Mouse (Mus musculus): ENCODE data around the gene Olfr1423.
"Not testable (repeated sequence)": the region's sequence is repeated elsewhere in the genome, so short reads cannot be mapped to it uniquely, and the experiment has no call there.

The Olfr1423 gene

DNA sequence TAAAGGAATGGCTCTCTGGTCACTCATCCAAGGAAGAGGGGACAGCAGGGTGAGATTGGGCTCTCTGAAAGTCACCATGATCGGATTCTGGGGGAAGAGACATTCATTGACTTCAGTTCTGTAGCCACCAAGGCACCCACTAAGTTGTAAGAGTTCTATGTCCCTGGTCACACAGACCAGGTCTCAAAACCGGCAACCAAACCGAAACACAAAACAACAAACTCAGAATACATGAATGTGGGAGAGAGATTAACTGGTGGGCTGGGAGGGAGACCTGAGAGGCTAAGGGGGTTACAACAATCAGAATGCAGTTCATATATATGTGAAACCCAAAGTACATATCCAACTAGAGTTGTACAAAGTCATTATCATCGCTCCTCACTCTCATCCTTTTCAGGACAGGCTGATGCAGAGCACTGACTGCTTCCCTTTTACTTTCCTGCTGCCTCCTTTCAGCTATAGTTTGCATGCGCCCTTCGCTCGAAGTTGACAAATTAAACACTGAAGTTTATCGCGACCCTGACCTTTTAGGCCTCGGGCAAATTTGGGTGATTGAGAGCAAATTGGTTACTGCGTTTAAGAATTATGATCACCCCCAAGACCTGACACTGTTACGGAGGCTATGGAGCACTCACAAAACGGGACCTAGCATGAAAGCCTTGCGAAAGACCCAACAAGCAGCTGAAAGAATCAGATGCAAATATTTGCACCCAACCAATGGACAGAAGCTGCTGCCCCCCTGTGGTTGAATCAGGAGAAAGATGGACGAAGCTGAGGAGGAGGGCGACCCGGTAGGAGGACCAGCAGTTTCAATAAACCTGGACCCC, 33.8 kb downstream of the Olfr1423 start:
- DNase-seq (ENCODE audit: low read depth, low spot score) = peak; percentile 52

DNA sequence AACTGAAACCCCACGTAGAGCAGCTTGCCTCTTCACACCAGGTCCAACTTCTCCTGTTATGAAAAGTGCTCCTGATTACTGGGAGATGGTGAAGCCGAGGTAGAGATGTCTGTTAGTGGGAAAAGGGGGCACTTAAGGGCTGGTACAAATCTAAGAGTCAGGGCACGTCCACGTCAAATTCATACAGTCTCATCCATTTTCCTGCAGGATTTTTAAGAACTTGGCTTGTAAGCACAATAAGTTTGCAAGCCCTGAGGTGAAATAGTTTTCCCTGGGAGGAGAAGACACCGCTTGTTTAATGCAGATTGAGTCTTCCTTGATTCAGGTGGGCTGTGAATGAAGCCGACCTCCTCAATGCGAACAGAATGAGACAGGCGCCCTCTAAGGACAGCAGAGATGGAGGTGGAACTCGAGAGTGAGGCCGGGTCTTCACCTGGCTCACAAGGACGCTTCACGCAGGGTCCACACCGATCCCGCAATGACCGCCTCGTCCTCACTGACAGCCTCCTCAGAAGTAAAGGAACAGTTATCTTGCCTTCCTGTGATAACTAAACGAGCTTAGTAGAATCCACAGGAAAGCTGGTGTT, 34.7 kb downstream of the Olfr1423 start:
- no peak for DNase-seq (ENCODE audit: low read depth, low spot score)

DNA sequence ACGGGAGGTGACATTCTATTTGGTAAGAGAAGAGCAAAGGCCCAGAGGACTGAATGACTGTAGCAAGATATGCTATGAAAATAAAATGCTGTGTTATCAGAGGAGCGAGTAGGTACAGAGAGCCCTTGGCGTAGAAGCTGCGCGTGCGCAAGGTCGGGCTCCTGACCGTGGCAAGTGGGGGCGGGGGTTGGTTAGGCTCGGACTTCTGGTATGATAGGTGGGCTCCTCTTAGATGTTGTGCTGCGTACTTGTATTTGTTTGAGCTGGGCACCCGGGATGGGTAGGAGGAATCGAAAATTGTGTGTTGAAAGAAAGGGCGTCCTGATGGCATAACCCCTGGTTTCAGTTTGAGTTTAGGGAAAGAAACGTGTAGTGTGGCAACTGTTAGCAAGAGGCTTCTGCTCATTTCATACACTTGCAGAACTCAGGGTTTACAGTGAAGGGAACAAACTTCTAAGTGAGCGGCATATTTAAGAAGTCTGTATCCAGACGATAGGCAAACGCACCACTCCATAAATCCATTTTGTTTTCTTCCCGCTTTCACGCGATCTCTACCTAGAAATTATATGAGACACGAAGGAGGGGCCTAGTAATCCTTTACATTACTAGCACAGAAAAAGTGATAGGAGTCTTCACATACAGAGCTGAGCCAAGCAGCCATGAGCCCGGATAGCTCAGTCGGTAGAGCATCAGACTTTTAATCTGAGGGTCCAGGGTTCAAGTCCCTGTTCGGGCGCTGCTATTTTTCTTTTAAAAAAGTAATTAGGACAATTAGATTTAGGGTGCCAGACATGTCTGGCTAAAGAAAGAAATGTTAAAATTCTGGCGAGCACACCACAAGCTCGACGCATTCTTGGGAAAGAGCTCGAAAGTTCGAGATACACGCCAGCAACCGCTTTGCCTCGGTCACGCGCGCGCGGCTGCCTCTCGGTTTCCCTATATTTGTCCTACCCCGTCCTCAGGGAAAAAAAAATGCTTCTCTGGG, 35.4 kb downstream of the Olfr1423 start:
- peak; percentile 94 for DNase-seq (ENCODE audit: low read depth, low spot score)

DNA sequence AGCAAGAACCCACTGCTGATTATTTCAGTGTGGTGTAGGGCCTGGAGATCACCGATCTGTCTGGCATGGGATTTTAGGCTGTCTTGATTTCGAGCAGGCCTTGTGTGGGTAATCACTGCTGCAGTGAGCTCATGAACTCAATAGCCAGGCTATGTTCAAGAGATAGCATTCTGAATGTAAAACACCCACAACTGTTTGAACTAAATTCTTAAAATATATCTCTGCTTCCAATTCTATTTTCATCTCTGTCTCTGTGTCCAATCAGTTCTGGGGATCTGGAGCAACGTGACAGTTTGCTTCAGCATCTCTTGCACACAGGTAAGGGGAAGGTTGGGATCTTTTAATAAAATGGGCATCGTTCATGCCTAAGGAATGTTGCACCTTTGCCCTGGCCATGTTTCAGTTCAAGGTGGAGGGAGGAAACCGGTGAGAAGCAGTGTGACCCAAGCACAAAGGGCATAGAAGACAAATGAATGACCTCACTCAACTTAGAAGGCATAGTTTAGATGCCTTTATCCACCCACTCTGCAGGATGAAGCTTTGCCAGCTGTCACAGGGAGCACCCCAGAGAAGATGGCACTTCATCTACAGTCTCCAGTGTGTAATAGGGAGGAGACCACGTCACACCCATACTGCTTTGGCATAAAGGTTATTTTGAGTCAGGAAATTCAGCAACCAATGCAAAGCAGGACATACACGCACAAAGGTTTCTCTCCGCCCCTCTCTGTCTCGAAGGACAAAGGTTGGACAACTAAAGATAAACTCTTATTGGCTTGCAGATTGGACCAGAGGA, 36.7 kb downstream of the Olfr1423 start:
- no peak for DNase-seq (ENCODE audit: low read depth, low spot score)

DNA sequence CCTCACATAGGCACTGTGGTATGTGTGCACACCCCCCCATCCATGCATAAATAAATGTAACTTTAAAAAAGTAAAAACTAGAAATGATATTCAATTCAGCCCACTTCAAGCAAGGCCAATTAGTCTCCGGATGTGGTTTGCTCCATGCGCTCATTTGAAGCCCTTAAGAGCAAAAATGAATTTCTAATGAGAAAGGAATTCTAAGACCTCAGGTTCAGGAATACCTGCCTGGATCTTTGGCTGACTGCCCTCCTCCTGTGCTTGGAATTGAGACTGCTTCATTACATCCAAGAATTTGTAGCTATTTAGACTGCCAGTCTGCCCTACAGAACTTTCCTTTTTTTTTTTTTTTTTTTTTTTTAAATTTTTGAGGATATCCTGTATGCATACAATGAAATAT, 37.5 kb downstream of the Olfr1423 start:
- DNase-seq (ENCODE audit: low read depth, low spot score) = no peak

DNA sequence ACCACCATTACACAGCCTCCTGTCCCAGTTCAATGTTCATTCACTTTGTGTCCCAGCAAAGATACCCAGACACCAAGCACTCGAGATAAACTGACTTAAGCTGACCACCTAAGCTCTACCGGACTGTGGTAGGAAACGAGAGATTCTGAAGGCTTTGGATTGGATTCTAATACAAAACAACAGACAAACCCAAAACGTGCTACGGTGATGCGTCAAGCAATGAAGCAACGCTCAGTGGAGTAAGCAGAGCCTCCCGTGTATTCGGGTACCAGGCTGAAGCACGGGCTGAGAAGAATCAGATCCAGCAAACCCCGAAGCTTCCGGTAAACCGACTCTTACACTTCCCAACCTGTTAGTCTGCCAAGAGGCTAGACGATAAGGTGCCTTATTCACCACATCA, 38.3 kb downstream of the Olfr1423 start:
- no peak for DNase-seq (ENCODE audit: low read depth, low spot score)

DNA sequence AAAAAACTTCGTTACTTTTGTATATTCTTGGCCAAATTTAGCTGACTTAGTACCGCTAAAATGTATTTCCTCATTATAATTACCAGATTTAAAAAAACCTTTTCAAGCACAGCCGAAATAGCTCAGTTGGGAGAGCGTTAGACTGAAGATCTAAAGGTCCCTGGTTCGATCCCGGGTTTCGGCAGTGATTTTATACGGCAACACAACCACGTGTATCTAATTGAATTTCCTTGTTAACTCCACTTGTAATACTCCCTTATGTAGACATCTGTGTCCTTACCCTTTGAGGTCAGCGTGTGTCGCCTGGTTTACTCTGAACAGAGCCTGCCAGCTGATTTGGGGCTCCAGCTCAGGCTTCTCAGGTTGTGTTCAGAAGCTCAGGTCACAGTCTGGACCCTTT, 39.0 kb downstream of the Olfr1423 start:
- DNase-seq (ENCODE audit: low read depth, low spot score) = peak; percentile 87

DNA sequence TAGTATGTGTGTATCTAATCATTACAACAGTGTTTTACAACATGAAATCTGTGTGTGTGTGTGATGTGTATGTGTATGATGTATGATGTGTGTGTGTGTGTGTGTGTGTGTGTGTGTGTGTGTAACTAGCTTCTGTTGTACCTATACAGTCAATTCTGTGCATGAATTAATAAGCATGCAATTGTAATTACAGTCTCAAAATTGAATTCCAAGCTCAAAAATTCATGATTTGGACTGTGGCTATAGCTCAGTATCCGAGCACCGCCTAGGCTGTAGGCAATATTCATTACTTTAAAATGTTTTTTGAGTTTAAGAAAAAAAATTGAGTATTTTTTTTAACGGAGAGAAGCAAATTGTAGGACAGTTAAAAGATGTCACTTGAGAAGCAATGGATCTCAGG, 39.4 kb downstream of the Olfr1423 start:
- DNase-seq (ENCODE audit: low read depth, low spot score) = no peak

DNA sequence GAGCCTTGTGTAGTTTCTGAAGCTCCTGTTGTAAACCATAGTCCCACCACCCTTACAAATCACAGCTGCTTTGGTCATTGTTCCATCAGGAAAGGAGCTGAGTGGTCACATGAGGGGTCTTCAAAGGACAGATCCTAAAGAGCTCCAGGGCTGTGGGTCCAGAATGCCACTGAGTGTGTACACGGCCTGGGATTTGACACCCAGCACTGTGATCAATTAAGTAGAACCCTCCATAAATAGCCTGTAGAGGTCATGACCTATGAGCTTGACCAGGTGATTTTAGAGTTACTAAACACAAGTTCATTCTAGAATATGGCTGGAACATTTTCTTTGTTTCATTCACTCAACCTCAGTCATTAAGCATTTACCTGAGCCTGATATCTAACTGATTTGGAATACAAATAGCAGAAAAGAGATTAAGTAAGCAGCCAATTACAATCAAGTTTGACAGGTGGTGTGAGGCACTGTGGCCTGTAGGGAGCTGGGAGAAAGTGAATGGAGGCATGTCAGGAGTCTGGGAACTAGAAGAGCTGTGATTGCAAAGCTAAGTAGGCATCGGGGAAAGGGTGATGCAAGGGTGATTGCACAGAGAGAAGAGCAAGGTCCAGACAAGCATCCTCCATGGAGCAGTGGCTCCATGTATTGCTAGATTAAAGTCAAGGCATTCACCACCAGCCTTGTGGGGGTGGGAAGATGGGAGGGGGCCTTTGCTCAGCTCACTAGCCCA, 45.2 kb downstream of the Olfr1423 start:
- no peak for DNase-seq (ENCODE audit: low read depth, low spot score)

DNA sequence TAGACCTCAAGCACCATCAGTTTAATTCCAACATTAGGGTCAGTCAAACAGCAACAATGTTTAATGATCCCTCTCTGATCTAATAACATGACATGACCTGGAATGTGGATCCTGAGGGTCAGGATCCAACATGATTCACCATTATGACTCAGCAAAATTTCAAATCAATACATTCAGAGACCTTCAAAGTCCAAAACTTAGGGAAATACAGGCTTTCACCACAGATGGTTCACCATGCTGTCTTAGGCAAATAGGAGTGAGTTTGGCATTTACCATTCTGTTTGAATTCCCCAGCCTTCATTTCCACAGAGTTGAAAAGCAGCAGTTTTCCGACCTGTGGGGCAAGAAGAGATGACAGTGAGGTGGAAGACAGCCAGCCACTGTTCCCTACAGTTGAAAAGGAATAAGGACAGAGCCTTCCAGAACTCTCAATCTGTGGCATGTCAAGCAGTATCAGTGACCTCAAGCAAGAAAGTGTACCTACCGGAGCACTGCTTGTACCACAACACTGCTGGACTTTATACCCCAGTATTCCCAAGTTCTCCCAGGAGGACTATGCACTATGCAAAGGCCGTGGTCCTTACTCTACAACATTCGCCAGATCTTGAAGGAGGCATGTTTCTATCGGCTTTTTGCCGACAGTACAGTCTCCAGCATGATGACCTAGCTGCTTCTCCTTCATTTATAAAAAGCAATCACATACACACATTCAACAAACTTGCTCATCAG, 46.2 kb downstream of the Olfr1423 start:
- no peak for DNase-seq (ENCODE audit: low read depth, low spot score)

DNA sequence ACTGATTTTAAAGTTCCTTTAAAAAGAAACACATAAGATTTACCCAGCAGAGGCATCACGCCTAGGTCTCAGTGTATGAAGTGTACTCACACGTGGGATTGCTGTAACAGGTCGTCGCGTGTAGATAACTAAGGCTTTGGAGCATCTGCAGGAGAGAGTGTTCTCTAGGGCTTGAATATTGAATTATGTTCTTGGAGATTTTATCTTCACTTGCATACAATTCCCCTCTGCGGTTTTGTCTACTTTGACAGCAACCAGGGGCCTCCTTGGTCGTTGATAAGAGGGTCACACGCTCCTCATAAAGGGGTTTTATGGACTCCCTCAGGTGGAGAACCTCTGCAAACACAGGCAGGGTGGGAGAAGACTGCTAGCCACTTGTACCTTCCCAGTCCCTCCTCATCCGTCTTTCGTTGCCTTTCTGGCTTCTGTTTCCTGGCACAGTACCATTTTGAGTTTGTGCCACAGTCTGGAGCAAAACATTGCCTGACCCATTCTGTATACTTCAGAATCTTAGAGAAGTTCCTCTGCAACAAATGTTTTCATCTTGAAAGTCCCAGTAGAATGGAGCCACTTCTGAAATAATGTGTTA, 48.6 kb downstream of the Olfr1423 start:
- DNase-seq (ENCODE audit: low read depth, low spot score) = no peak

DNA sequence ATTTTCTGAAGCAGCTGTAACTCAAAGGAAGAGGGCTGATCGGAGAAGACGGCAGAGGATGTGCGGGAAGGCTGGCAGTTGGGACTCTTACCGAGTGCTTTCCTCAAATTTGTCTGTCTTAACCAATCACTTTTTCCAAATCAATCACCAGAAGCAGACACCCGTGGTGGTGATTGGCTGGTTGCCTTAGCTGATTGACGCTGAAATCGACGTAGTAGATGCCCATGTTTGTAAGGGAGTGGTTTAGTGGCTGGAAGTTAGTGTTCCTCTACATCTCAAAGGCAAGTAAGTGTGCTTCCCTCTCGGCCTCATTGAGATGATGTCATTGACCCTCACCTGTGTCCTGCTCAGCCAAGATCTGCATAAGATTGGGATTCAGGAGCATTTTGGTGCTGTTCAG, 49.1 kb downstream of the Olfr1423 start:
- no peak for DNase-seq (ENCODE audit: low read depth, low spot score)

DNA sequence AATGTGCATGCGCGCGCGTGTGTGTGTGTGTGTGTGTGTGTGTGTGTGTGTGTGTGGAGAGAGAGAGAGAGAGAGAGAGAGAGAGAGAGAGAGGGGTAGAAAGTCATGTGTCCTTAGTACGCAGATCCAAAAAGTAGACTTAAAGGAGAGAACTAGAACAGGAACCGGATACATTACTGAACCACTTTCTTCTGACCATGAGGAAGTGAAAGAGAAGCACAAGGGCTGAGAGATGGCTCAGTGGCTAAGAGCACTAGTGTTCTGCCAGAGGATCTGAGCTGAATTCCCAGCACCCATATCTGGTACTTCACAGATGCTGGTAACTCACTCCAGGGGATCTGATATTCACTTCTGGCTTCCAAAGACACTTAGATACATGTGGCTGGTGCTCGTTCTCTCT, 51.8 kb downstream of the Olfr1423 start:
- no peak for DNase-seq (ENCODE audit: low read depth, low spot score)

DNA sequence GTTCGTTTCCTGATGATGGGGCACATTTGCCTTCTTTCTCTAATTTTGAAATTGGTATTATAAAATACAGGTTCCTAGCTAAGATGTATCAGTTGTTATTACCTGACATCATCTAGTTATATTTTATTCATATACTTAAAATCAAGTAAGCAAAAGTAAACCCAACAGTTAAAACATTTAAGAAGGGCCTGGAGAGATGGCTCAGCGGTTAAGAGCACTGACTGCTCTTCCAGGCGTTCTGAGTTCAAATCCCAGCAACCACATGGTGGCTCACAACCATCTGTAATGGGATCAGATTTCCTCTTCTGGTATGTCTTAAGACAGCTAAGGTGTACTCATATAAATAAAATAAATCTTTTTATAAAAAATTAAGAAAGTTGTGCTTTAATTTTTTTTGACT, 53.3 kb downstream of the Olfr1423 start:
- no peak for DNase-seq (ENCODE audit: low read depth, low spot score)

DNA sequence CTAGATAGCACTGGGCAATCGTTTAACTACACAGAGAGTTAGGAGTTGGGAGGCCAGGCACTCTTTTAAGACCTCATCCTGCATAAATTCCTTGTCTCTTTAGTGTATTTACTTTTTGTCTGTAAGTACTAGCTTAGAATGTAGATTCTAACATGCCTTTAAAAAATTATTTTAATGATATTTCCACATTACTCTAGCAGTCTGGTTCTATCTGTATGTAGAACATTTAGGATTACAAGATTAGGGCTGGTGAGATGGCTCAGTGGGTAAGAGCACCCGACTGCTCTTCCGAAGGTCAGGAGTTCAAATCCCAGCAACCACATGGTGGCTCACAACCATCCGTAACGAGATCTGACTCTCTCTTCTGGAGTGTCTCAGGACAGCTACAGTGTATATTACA, 56.5 kb downstream of the Olfr1423 start:
- not testable (repeated sequence) for DNase-seq (ENCODE audit: low read depth, low spot score)

All from forelimb bud, embryonic 11.5 days (tissue).